Mouse (Mus musculus) G1E-ER4 (cell line): Measurements from ENCODE around the gene Alpk1. TPM values are rescaled to one million over a fixed set of nuclear protein-coding genes. Genes with fewer than 3 reads are reported as not detected.

ENCODE experiments used
- GATA1 ChIP-seq: IDR thresholded peaks from one replicate; pipeline ENCODE4 v1.8.0; 2012; ENCODE audit warnings: low read length, inconsistent platforms
- polyA plus RNA-seq: library from polyadenylated mRNA; stranded (reverse); fragments of >175 nt; gene quantifications from 2 replicates; pipeline ENCODE4 v1.2.3, GENCODE M21; 2012

Gene Alpk1
- polyA plus RNA-seq, 1 experiment, result 0.02 TPM

DNA sequence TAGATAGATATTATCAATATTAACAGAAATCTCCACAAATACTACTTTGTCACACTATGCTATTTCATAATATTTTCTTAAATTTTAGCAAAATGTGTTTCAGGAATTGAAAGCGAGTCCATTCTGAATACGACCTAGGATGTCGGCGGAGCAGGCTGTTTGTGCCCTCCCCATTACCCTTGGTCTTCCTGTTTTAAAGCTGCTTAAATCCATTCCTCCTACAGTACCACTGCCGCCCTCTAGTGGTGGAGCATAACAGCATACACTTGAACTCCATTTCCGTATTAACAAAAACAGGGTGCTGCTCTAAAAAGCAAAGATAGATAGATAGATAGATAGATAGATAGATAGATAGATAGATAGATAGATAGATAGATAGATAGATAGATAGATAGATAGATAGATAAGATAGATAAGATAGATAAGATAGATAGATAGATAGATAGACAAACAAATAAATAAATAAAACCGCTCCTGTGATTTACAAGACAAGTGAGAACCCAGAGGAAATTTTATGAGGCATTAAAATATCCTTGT is 17.2 kb downstream of the Alpk1 start:
- no peak for TF ChIP-seq GATA1

DNA sequence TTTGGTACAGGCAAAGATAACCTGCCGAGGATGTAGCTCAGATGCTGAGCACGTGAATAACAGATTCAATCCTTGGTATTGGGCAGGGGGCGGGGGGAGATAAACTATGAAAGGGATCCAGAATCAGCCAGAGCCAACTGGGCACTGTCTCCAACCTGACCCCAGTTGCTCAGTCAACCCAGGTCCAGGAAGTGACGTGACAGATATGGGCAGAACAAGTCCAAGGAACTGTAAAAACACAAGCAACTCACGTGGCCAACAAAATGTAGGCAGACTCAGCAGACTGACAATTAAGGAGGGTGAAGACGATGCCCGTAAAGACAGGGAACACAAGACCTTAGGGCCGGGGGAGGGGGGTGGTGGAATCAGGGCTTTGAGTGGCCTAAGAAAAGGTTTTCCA is 17.9 kb downstream of the Alpk1 start:
- TF ChIP-seq GATA1, result no peak

DNA sequence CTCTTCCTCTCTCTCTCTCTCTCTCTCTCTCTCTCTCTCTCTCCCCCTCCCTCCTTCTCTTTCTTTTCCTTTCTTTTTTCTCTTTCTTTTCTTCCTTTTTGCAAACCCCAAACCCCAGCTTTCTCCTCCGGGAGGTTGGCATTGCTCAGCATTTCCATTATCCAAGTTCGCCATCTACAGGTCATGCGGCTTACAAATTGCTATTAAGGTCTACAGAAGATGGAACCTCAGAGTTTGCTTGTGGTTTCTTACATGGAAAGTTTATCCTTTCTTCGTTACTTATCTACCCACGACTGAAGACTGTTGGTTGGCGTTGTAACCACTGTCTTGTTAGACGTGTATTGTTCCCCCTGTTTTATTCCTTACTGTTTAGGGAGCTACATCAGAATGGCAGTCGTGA is 21.1 kb downstream of the Alpk1 start:
- no peak for TF ChIP-seq GATA1

DNA sequence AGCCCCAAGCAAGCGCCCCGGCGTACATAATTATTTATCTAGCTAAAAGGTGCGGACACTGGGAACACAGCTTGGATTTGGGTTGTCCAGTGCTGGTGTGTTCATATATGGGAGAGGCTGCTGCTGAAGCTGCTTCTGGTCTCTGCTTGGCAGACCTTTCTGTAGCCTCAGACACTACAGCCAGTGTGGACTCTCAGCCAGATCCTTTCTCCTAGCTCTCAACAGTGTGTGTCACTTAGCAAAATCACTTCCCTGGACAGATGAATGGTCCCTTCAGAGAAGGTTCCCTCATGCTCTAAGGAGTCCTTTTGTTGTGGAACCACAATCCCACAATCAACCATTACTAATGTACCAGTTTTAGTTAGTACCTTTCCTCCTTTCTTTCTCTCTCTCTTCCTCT is 21.5 kb downstream of the Alpk1 start:
- no peak for TF ChIP-seq GATA1

DNA sequence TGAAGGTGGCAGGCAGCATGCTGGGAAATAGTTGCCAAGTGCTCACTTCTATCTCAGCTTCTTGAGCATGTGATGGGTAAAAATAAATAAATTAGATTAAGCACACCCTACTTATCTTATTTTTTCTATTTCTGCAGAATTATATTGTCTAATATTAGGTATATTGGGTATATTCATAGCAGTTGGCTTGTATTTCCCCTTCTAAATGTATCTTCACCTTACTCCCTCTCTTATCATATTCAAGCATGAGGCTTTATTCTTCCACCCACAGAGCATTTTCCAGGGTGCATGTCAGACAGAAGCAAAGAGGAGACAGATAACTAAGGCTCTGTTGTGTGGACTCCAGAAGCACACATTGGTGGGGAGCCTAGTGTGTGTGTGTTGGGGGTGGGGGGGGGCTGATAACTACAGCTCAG is 22.4 kb downstream of the Alpk1 start:
- TF ChIP-seq GATA1, result no peak

DNA sequence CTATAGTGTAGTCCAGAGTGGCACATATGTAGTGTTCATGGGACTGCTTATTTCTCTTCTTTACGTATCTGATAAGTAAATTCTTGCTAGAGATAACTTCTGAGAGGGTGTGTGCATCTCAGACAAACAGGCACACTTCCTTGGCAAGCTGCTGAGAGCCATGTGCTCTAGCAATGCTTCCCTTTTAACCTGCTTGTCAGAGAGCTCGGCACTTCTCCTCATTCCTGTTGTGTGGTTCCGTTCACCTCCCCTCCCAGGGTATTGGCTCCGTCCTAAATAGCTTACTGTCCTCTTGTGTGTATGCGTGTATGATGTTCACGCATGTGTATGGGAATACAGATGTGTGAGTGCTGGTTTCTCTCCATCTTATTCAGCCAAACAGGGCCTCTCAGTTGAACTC is 23.9 kb downstream of the Alpk1 start:
- no peak for TF ChIP-seq GATA1

DNA sequence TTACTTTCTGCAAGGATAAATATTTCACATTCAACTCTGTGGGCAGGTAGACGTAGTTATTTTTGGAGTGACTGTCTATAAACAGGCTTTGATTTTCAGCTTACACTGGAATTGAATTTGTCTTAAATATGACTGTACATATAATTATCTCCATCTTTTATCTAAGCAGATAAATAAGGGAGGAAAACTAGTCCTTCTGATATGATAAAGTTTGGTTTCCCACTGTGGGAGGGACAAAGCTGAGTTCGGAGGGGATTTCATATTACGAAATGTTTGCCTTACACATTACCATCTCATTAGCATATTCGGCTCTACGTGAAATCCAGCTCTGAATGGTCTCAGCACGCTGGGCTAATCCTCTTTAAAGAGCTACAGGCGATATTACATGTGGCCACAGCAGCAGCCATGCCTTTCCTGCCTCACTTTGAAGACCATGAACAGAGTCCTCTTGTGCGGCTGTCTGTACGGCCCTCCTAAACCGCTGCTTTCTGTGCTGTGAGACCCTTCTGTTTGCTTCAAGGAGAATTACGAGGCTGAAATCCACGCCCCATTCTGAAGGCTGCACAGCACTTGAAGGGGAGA is 30.3 kb downstream of the Alpk1 start:
- no peak for TF ChIP-seq GATA1

DNA sequence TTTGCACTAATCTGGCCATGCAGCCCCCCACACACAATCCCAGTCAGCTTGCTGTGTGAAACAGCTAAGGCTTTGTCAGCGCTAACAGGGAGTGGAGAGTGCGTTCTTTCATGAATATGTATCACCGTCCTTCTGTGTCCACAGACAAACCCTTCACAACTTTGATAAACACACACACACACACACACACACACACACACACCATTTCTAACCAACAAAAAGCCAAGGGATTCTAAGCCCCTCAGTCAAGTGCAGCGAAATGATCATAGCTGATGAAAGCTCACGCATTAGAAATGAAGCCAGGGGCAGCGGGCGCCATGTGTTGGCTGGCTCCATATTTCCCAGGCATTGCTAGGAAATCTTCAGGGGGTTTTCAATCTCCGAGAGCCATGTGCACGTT is 31.1 kb downstream of the Alpk1 start:
- no peak for TF ChIP-seq GATA1

DNA sequence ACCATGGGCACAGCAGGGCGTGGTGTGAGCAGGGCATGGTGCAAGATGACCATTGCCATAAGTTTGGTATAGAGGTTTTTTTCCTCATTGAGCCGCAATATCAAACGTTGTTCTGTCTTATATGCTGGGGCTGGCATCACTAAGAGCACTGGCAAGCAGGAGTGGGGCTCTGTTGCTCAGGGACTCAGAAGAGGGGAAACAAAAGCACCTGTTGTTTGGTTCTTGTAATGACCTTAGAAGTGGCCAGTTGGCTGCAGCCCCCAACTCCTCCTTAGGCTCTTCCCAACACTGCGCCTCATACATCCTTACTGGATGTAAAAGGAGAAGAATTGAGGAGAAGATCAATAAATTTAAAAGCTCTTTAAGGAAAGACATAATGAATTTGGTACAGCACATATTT is 31.7 kb downstream of the Alpk1 start:
- TF ChIP-seq GATA1, result no peak

DNA sequence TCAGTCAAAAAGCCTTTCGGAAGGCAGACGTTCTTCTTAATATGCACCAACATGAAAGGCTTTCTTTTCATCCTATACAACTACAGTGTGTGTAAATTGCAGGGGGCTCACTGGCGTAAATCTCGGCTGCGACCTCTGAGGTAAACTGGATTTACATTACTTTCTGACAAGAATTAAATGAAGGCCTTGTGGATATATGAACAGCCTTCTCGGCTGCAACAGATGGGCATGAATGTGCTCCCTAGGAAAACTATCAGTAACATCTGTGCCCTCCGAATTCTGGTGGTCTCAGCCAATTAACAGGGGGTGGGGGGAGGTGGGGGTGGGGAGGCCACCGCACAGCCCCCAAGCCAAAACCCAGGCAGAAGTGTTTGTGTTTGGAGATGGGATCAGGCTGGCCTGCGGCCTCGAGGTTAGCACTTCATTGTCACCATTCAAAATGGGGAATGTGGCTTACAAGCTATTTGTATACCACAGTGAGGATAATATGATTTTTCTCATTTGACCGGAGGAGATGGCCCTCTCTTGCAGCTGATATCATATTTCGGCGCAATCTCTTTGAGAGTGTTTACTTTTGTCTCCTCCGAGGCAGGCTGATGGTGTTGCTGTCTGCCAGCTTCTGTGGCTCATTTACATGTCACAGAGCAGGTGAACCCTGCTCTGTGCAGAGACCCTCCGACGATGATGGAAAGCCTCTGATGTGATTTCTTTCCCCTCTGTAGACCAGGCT is 34.3 kb downstream of the Alpk1 start:
- no peak for TF ChIP-seq GATA1

DNA sequence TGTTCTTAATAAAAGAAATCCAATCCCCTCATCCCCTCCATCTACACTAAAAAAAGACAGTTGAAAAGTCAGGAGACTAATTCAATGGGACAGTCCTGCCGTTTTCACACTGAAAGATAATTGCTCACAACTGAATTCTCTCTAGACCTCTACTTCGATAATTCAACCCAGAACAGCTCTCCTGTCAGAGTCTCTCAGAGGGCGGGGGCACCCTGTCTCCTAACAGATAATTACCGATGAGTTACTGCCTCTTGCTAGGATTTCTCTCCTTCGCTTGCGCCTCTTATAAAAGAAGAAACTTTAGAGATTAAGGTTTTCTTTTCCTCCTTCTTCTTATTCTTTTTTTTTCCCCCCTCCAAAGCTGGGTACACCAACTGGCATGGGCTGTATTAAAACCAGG is 34.8 kb downstream of the Alpk1 start:
- TF ChIP-seq GATA1, result no peak

DNA sequence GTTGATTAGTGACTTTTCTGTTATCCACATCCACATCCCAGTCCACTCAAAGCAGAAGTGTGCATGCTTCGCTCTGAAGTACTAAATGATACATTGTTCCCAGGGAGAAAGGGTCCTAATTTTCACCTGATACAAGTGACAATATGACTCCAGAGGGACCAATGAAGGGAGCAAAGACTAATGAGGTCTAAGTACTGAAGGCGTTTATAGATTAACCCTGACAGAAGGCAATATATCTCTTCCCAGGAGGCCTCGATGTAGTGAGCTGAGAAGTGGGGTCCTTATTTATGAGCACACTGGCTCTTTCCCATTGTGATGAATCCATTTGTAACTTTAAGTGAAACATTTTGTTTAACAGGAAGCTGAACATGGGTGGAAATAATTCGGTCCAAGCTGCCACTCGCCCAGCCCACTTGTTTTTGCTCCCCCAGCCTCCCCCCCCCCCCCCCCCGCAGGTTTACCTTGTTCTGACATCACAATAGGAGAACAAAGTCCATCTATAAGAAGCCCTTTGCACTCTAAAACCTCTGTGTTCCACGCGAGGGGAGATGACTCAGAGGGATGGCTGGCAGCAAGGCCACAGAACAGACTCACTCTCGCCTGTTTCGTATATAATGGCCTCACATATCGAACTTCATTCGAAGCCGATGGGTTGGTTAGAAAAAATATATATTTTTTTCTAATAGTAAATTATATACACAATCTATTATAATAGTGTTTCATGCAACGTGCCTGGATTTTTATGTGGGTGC is 36.5 kb downstream of the Alpk1 start:
- TF ChIP-seq GATA1, result no peak

DNA sequence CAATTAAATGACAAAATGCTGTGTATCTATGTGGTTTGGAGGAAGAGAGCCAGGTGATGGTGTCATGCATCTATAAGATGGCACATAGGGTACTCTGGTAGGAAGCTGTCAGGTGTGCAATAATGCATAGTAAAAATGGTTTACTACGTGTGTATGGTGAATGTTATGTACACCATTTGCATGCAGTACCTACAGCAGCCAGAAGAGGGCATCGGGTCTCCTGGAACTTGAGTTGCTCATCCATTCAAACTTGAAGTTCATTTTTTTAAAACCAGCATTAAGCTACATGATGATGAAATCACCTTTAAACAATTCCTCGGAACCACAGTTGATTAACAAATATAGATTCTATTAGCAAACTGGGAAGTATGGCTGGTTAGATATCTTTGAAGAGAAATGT is 38.9 kb downstream of the Alpk1 start:
- no peak for TF ChIP-seq GATA1

DNA sequence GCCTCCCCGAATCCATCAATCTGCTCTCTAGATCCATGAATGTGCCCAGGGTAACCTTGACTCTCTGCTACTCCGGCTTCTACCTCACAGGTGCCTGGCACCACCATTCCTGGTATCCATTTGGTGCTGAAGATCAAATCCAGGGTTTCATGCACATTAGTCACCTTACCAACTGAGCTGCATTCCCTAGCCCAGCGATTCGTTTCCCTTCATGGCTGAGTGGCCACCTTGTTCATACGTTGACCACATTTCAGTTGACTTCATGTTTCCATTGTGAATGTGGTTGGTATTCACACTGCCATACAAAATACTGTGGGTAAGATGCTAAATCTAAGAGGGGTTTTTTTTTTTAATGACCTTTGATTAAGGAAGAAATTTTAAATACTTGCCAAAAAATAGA is 42.5 kb downstream of the Alpk1 start:
- TF ChIP-seq GATA1, result no peak

DNA sequence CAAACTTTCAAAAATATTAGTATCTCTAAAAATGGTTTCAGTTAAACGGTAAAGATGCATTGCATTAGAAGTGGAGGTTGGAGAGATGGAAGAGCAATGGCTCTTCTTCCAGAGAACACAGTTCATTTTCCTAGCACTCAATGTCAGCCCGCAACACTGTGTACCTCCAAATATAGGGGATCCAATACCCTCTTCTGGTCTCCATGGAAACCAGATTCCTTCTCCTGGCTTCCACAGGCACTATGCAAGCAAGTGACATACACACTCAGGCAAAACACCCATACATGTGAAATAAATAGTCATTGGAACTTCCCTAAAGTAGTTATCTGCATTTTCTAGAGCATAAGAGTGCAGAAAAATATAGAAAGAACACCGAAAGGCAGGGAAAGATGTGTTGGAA is 44.9 kb downstream of the Alpk1 start:
- TF ChIP-seq GATA1, result no peak

DNA sequence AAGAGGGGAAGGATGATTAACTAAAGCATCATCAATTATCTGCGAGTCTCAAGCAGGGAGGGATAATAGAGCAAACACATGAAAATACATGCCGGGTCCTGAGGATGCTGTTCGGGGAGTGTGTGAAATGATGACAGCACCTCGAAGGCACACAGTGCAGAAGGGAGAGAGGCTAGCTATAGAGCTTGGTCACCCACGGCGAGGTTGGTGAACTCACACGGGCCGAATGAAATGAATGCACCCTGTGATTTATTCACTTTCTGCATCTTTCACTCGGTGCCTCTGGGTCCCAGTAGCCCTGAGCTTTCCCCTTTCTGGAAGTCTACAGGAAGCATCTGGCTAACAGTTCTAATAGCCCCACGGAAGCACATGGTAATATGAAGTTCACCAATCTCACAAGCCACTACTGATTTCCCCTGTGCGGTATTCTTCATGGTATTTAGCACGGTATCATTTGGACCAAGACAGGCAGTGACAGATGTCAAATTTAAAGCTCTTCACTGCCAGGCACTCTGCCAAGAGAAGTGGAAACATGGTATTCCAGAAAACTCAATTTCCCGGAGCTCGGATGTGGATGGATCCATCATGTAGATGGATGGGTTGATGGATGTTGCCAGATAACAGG is 50.7 kb downstream of the Alpk1 start:
- no peak for TF ChIP-seq GATA1
